Mouse (Mus musculus) bone marrow macrophage, adult 2 months (primary cell): ENCODE measurements around the gene Acot7.

Experiments
- CTCF ChIP-seq: IDR thresholded peaks from 2 replicates; pipeline ENCODE4 v1.5.1; 2012; ENCODE audit warnings: low read depth, mild to moderate bottlenecking, low read length, moderate library complexity
- POLR2A ChIP-seq: IDR thresholded peaks from 2 replicates; pipeline ENCODE4 v1.6.1; 2012; ENCODE audit warnings: mild to moderate bottlenecking, low read depth, low read length, borderline replicate concordance

DNA sequence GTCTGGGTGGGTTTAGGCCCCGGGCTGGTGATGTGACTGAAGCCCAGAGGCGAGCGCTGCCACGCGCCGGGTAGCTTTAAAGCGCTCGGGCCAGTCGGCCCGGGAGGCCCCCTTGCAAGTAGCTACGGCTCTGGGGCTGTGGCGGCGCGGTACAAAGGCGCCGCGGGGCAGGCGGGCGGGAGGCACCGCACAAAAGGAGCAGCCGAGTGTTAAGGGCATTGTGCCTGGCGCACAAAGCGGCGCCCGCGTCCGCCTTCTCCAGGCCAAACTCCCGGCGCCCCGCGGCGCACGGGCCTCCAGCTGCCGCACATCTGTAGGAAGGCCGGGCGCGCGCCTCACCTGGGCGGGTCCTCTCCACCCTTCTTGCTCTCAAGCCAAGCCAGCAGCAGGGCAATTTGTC, 112.5 kb downstream of the Acot7 start:
- TF ChIP-seq POLR2A, result no peak
- no peak for TF ChIP-seq CTCF
